Mouse (Mus musculus) heart, embryonic 15.5 days (tissue): ENCODE results near the gene Rora. TPM values are rescaled to one million over a fixed set of nuclear protein-coding genes. Genes with fewer than 3 reads are reported as not detected.

ENCODE experiments used
- ATAC-seq: fragments of 200-750 bp; cut with Nextera tagmentation; replicated peaks from 2 replicates; pipeline ENCODE4 v1.8.0; 2017; ENCODE audit warnings: low read depth, moderate TSS enrichment; ENCODE audit not compliant: insufficient number of reproducible peaks, insufficient read depth, low FRiP score
- H3K27ac ChIP-seq: fragments of 300-500 bp; sonication (generic); 2 replicates; pipeline ENCODE4 v1.5.1; 2015; ENCODE audit warnings: mild to moderate bottlenecking, inconsistent platforms
- H3K27me3 ChIP-seq: fragments of 300-500 bp; sonication (generic); 2 replicates; pipeline ENCODE4 v1.6.1; 2015; ENCODE audit warnings: inconsistent platforms
- H3K36me3 ChIP-seq: fragments of 300-500 bp; sonication (generic); 2 replicates; pipeline ENCODE4 v1.6.1; 2015; ENCODE audit warnings: mild to moderate bottlenecking, inconsistent platforms
- H3K4me1 ChIP-seq: fragments of 300-500 bp; sonication (generic); replicated peaks from 2 replicates; pipeline ENCODE4 v1.6.1; 2015; ENCODE audit warnings: inconsistent platforms
- H3K4me2 ChIP-seq: fragments of 300-500 bp; sonication (generic); 2 replicates; pipeline ENCODE4 v1.6.1; 2015; ENCODE audit warnings: inconsistent platforms, mild to moderate bottlenecking, moderate library complexity
- H3K4me3 ChIP-seq: fragments of 300-500 bp; sonication (generic); 2 replicates; pipeline ENCODE4 v1.5.1; 2015; ENCODE audit warnings: mild to moderate bottlenecking, inconsistent platforms
- H3K9ac ChIP-seq: fragments of 300-500 bp; sonication (generic); 2 replicates; pipeline ENCODE4 v1.6.1; 2015; ENCODE audit warnings: mild to moderate bottlenecking, inconsistent platforms
- H3K9me3 ChIP-seq: fragments of 300-500 bp; sonication (generic); replicated peaks from 2 replicates; pipeline ENCODE4 v1.6.1; 2016; ENCODE audit warnings: inconsistent platforms
- WGBS: fragments of 180-500 bp; shearing (Covaris S2); methylation state at CpG from one replicate; pipeline ENCODE4 v1.1.7; 2015; ENCODE audit warnings: mixed read lengths; 5-methylcytosine and 5-hydroxymethylcytosine counted together
- polyA plus RNA-seq: library from polyadenylated mRNA; unstranded; fragments of >200 nt; fragmentation: Nextera tagmentation; extraction: Ambion mirVana; gene quantifications from 2 replicates; pipeline ENCODE4 v1.2.1, GENCODE M21; 2015

Rora gene
- polyA plus RNA-seq, 1 experiment from 2014 or later = 7.3 TPM

DNA sequence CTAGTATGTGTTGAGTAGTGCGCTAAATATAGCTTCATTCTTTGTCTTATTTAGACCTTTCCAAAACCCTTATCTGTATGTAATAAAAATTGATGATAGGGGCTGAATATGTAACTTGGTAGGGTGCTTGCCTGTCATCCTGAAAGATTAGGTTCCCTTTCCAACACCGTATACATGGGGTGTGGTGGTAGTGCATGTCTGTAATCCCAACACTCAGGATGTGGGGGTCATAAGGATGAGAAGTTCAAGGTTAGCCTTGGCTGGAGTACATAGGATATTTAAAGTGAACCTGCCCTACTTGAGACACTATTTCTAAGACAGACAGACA, 743.8 kb downstream of the Rora start:
- Histone ChIP-seq H3K27me3 (no peaks in the 10 kb centered on the region), H3K4me3 (peak overlapping the region; percentile 83), H3K36me3 (no peaks in the 10 kb centered on the region), H3K27ac (peak overlapping the region; percentile 90), H3K4me1 (peaks cover 8% of the 10 kb centered on the region; the same call in 1 of the 2 replicates), H3K4me2 (peak overlapping the region; percentile 87), H3K9ac (peak overlapping the region; percentile 82), H3K9me3 (no peaks in the 10 kb centered on the region)
- 44% methylated on average over 2 of the region's 2 CpGs for WGBS
- no peak for ATAC-seq

DNA sequence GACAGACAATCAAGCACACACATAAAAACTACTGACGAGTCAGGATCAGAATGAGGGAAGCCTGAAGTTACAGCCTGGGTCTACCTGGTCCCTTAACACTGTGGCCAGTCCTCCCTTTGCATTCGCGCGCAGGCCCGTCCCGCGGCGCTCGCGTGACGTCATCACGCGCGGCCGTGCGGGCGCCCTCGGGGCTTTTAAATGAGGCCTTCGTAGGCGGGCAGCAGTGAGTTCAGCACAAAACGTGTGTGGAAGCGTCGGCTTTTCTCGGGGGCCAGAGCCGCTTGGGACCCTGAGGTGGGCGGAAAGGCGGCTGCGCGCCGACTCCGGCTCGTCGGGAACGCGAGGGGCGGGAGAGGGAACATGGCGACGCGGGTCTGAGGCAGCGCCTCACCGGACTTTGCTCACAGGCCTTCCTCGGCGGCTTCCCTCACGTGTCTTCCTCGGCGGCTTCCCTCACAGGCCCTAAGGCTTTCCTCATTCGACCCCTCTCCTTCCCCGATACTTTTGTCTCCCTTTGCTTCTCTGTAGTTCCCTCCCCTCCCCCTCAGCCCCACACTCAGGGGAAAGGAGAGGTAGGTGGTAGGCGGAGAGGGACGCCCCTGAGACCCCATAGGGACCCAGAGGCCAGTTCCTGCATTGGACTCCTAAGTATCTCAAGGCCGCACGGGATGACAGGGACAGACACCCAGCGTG, 744.3 kb downstream of the Rora start, which contains the start of gene Ice2:
Ice2 (plus strand) TSS at position 147 of the 693 bp plus-strand sequence.
- Histone ChIP-seq H3K27ac (peak within 1 kb of the TSS; percentile 90), H3K4me3 (peak within 1 kb of the TSS; percentile 83), H3K36me3 (no peaks in the 10 kb centered on the region), H3K4me1 (peaks cover 8% of the 10 kb centered on the region; the same call in 1 of the 2 replicates), H3K9me3 (no peaks in the 10 kb centered on the region), H3K9ac (peak within 1 kb of the TSS; percentile 82), H3K27me3 (no peaks in the 10 kb centered on the region), H3K4me2 (peak within 1 kb of the TSS; percentile 87)
- ATAC-seq = peak; percentile 89
- WGBS = under 1% methylated on average over 52 of the region's 53 CpGs

DNA sequence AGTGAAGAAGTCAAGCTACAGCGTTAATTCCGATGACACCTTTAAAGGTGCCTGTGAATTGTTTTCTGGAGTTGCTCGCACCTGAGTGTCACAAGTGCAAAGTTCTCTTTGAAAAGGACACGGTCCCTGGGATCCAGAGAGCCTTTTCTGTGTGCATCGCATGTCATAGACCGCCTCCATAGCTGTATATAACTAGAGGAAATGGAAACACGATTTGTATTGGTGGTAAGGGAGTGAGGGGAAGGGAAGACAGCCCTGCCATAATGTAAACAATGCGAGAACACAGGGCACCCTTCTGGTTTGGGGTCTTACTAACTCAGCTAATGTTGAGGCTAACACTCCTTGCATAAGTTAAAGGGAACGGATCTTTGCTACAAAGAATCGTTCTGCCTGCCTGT, 744.9 kb downstream of the Rora start:
- Histone ChIP-seq H3K4me1 (peaks cover 8% of the 10 kb centered on the region; the same call in 1 of the 2 replicates), H3K9ac (peak overlapping the region; percentile 82), H3K4me3 (peak overlapping the region; percentile 83), H3K27me3 (no peaks in the 10 kb centered on the region), H3K4me2 (peak overlapping the region; percentile 87), H3K36me3 (no peaks in the 10 kb centered on the region), H3K27ac (peak overlapping the region; percentile 90), H3K9me3 (no peaks in the 10 kb centered on the region)
- 0 out of 2 replicates have a peak, but pooled peaks have one; percentile 24 for ATAC-seq
- WGBS = 14% methylated on average over 10 of the region's 10 CpGs

DNA sequence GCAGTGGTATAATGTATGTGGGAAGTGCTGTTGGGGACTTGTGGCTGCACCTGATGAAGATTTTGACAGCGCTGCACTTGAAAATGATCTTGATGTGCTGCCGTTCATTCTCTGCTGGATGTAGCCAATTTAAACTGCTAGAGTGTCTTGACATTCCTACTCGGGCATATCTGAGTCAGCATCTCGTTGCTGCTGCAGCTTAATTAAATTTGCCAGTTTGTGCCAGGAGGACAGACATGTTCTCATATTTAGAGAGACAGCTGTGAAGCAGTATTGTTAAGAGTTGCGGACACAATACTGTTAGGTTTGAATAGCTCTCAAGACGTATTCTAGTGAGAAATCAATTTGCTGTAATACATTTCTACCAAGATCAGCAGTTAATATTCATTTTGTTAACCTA, 751.1 kb downstream of the Rora start:
- Histone ChIP-seq H3K4me1 (no peaks in the 10 kb centered on the region), H3K9ac (no peak overlapping the region), H3K9me3 (no peaks in the 10 kb centered on the region), H3K27me3 (no peaks in the 10 kb centered on the region), H3K4me3 (no peak overlapping the region), H3K36me3 (peaks cover 7% of the 10 kb centered on the region), H3K27ac (no peak overlapping the region), H3K4me2 (no peak overlapping the region)
- no peak for ATAC-seq
- 73% methylated on average over 6 of the region's 6 CpGs for WGBS

DNA sequence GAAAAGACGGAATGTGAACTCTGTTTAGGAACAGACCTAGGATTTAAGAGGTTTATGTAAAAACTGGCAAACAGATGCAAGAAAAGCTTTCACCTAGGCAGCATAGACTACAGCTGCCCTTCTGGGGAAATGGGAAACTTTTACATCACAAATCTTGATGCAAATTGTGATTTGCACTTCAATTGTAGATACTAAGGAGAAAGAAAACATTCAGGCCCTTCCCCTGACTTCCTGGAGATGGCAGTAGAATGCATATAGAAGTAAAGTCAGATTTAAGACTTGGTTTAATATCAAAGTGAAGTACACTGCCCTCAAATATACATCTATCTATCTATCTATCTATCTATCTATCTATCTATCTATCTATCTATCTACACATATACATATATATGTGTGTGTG, 765.9 kb downstream of the Rora start:
- 97% methylated on average over 1 of the region's 1 CpGs for WGBS
- H3K27ac ChIP-seq = no peak overlapping the region
- H3K36me3 ChIP-seq = peaks cover 37% of the 10 kb centered on the region
- H3K27me3 ChIP-seq = no peaks in the 10 kb centered on the region
- no peak for ATAC-seq
- H3K9ac ChIP-seq = no peak overlapping the region
- H3K4me1 ChIP-seq = no peaks in the 10 kb centered on the region
- no peak overlapping the region for H3K4me3 ChIP-seq
- H3K9me3 ChIP-seq = no peaks in the 10 kb centered on the region
- no peak overlapping the region for H3K4me2 ChIP-seq

DNA sequence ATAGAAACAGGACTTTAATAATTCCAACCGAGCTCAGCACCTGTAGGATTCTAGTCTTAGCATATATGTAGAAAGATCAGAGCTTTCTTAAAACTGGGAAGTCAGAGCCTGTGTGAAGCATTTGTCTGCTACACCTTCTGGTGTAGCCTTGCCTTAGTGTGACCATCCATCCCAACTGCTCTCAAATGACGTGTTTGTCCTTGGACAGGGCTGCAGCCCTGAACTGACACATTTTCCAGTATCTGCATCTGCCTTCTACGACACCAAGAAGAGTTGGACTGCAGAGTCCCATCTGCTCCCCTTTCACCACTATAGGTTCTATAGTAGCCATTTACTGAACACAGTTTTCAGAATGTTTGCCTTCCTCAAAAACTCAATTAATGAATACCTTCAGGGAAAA, 776.9 kb downstream of the Rora start:
- Histone ChIP-seq H3K9me3 (no peaks in the 10 kb centered on the region), H3K27me3 (no peaks in the 10 kb centered on the region), H3K4me1 (0 out of 2 replicates have a peak, but pooled peaks cover 2% of the 10 kb centered on the region), H3K36me3 (peaks cover 48% of the 10 kb centered on the region), H3K4me2 (no peak overlapping the region), H3K9ac (no peak overlapping the region), H3K4me3 (no peak overlapping the region), H3K27ac (no peak overlapping the region)
- no peak for ATAC-seq
- WGBS = 80% methylated on average over 3 of the region's 3 CpGs

DNA sequence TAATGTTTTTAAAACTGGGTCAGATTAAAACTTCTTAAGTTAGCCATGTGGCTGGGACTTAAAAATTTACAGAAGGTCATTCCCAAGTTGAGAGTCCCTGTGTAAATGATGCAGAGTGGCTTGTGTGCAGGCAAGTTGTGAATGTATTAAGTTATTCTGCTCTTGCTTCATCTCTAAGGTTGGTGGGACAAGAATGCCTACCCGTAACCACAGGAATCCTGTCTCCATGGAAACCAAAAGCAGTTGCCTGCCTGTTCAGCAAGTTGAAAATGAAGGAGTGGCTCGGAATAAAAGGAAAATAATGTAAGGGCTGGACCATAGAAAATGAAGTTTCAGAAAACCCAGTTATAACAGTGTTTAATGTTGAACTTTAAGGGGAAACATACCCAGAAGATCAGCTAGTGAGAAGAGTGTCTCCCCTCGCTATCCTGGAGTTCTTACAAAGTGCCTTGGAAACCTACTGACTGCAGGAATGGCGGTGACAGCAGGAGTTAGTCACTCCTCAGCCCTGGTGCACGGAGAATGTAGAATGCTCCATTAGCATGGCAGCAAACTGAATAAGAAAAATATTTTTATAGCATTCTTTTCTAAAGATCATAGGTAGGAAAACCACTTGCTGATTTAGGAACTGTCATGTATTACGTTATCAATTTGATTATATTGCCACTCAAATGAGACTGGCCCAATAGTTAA, 778.4 kb downstream of the Rora start:
- H3K4me3 ChIP-seq = no peak overlapping the region
- ATAC-seq = no peak
- WGBS = 45% methylated on average over 6 of the region's 6 CpGs

DNA sequence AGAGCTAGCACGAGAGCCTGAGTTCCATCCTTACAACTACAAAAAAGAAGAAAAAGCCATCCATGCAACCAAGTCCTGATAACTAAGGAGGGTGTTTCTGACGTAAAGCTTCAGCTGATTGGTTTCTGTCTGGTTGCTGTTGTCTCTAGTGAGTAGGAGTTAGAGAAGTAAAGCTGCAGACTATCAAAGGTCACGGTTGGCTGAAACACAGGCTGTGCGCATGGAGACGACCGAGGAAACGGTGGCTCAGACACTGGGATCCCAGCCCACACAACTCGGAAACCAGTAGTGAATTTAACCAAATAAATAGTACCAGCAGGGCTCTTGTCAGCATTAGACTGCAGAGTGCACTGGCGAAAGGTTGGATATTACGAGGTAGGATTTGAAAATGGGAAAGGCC, 781.6 kb downstream of the Rora start:
- H3K4me3 ChIP-seq = no peak overlapping the region
- no peaks in the 10 kb centered on the region for H3K9me3 ChIP-seq
- H3K27me3 ChIP-seq = no peaks in the 10 kb centered on the region
- H3K27ac ChIP-seq = no peak overlapping the region
- H3K36me3 ChIP-seq = peaks cover 15% of the 10 kb centered on the region
- H3K4me2 ChIP-seq = no peak overlapping the region
- H3K4me1 ChIP-seq = peaks cover 7% of the 10 kb centered on the region
- no peak overlapping the region for H3K9ac ChIP-seq
- no peak for ATAC-seq
- 70% methylated on average over 10 of the region's 10 CpGs for WGBS

More for the DNA sequence above, 778.4 kb downstream of the Rora start:
- H3K27ac ChIP-seq = peak overlapping the region; percentile 31; the same call in 1 of the 2 replicates
- peaks cover 36% of the 10 kb centered on the region for H3K36me3 ChIP-seq
- H3K4me2 ChIP-seq = no peak overlapping the region
- no peak overlapping the region for H3K9ac ChIP-seq
- no peaks in the 10 kb centered on the region for H3K27me3 ChIP-seq
- H3K9me3 ChIP-seq = no peaks in the 10 kb centered on the region
- 0 out of 2 replicates have a peak, but pooled peaks cover 2% of the 10 kb centered on the region for H3K4me1 ChIP-seq

DNA sequence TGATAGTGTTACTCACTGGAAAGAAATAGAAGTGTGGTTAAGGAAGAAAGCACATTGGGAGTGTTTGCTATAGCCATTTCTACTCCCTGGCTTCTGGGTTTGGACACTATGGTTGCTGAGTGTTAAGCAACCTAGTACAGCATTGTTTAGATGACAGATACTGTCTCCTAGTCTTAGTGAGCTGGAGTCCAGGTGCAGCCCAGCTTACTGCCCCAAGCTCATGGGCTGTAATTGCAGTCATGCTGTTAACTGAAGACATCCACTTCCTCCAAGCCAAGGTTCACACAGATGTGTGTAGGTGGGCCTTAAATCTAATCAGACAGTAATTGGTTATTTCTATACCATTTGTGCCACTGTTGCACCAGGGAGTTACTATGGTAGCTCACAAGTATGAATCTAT, 782.1 kb downstream of the Rora start:
- no peak for ATAC-seq
- H3K9me3 ChIP-seq = no peaks in the 10 kb centered on the region
- no peak overlapping the region for H3K27ac ChIP-seq
- no peak overlapping the region for H3K4me2 ChIP-seq
- H3K27me3 ChIP-seq = no peaks in the 10 kb centered on the region
- H3K4me3 ChIP-seq = no peak overlapping the region
- no peak overlapping the region for H3K9ac ChIP-seq
- H3K36me3 ChIP-seq = peaks cover 12% of the 10 kb centered on the region
- peaks cover 7% of the 10 kb centered on the region for H3K4me1 ChIP-seq
